ENCODE assay signal across 10 mouse cellular contexts in genomic region chr9:24777961-24778360, GRCm38 (mm10). TPM values are rescaled to one million over a fixed set of nuclear protein-coding genes. Genes with fewer than 3 reads are reported as not detected.
DNase-seq lines count a peak whose midpoint lies in the region; ATAC-seq and TF ChIP-seq lines count a peak whose summit lies in the region.
"Had no signal": no experiment of that assay in that cellular context is flagged by ENCODE, and none has a peak within 500 bp of the region (broad histone marks: within the 10 kb centered on the region; RNA-seq: fewer than 3 reads in every experiment).

No protein-coding gene starts in this region.

- H3K36me3 ChIP-seq in hindbrain, embryonic 10.5 days, result no peaks in the 10 kb centered on the region
- no peaks in the 10 kb centered on the region for H3K36me3 ChIP-seq in hindbrain, embryonic 14.5 days (replicated peaks; ENCODE audit: control insufficient read depth, insufficient read depth)
- no peaks in the 10 kb centered on the region for H3K36me3 ChIP-seq in heart, embryonic 11.5 days (ENCODE audit: control insufficient read depth, insufficient read depth, low read length)
- H3K36me3 ChIP-seq in limb, embryonic 12.5 days, result no peaks in the 10 kb centered on the region
- H3K36me3 ChIP-seq in intestine, postnatal 0 days (ENCODE audit: control insufficient read depth, insufficient read depth), result no peaks in the 10 kb centered on the region

- H3K4me1 ChIP-seq in hindbrain, embryonic 10.5 days (replicated peaks), result peaks cover 44% of the 10 kb centered on the region
- H3K4me1 ChIP-seq in hindbrain, embryonic 14.5 days (replicated peaks; ENCODE audit: control insufficient read depth, insufficient read depth, low read length), result peaks cover 14% of the 10 kb centered on the region
- peaks cover 33% of the 10 kb centered on the region for H3K4me1 ChIP-seq in heart, embryonic 11.5 days (ENCODE audit: control insufficient read depth, insufficient read depth, low read length)
- H3K4me1 ChIP-seq in limb, embryonic 12.5 days (replicated peaks), result peaks cover 25% of the 10 kb centered on the region
- H3K4me1 ChIP-seq in intestine, postnatal 0 days (replicated peaks; ENCODE audit: control insufficient read depth, insufficient read depth, low read length), result no peaks in the 10 kb centered on the region

- under 1% methylated on average over 14 of the region's 14 CpGs for WGBS in hindbrain, embryonic 10.5 days
- WGBS in hindbrain, embryonic 14.5 days, result under 1% methylated on average over 14 of the region's 14 CpGs
- WGBS in heart, embryonic 11.5 days (ENCODE audit: insufficient replicate concordance), result 1% methylated on average over 14 of the region's 14 CpGs
- WGBS in limb, embryonic 12.5 days, result under 1% methylated on average over 14 of the region's 14 CpGs
- 1% methylated on average over 14 of the region's 14 CpGs for WGBS in intestine, postnatal 0 days

- no peaks in the 10 kb centered on the region for H3K9me3 ChIP-seq in hindbrain, embryonic 10.5 days
- no peaks in the 10 kb centered on the region for H3K9me3 ChIP-seq in hindbrain, embryonic 14.5 days (ENCODE audit: control insufficient read depth, low read length)
- no peaks in the 10 kb centered on the region for H3K9me3 ChIP-seq in heart, embryonic 11.5 days (replicated peaks; ENCODE audit: control insufficient read depth, low read length)
- no peaks in the 10 kb centered on the region for H3K9me3 ChIP-seq in limb, embryonic 12.5 days
- H3K9me3 ChIP-seq in intestine, postnatal 0 days (ENCODE audit: control insufficient read depth), result no peaks in the 10 kb centered on the region

- H3K4me3 ChIP-seq in hindbrain, embryonic 10.5 days, result peak overlapping the region; percentile 29
- no peak overlapping the region for H3K4me3 ChIP-seq in hindbrain, embryonic 14.5 days (replicated peaks; ENCODE audit: low read length)
- peak overlapping the region; percentile 42 for H3K4me3 ChIP-seq in heart, embryonic 11.5 days (ENCODE audit: low read depth, low read length)
- peak overlapping the region; percentile 1; the same call in 1 of the 2 replicates for H3K4me3 ChIP-seq in limb, embryonic 12.5 days (replicated peaks)
- H3K4me3 ChIP-seq in intestine, postnatal 0 days (ENCODE audit: low read depth, low read length), result no peak overlapping the region

- H3K4me2 ChIP-seq in hindbrain, embryonic 14.5 days (replicated peaks), result no peak overlapping the region
- H3K4me2 ChIP-seq in heart, embryonic 11.5 days, result peak overlapping the region; percentile 70
- H3K4me2 ChIP-seq in limb, embryonic 12.5 days, result no peak overlapping the region
- H3K4me2 ChIP-seq in intestine, postnatal 0 days (replicated peaks; ENCODE audit: low read depth), result no peak overlapping the region

- ATAC-seq in hindbrain, embryonic 14.5 days (ENCODE audit: low FRiP score), result no peak
- ATAC-seq in heart, embryonic 11.5 days (replicated peaks; ENCODE audit: insufficient number of reproducible peaks, low FRiP score, low TSS enrichment), result no peak
- no peak for ATAC-seq in limb, embryonic 12.5 days (ENCODE audit: insufficient number of reproducible peaks, insufficient read depth, low FRiP score, low TSS enrichment, low read depth)
- ATAC-seq in intestine, postnatal 0 days, result no peak

- DNase-seq in hindbrain, embryonic 10.5 days (ENCODE audit: low spot score), result peak; percentile 60
- DNase-seq in hindbrain, embryonic 14.5 days (ENCODE audit: low spot score), result no peak
- DNase-seq in R1 (ENCODE audit: low read depth, low spot score), result peak; percentile 27
- DNase-seq in right cerebral cortex, postnatal 36 days (ENCODE audit: low spot score in 2 of 2), result no peak
- no peak for DNase-seq in T-cell, adult 2 months (ENCODE audit: low spot score)
- DNase-seq: kidney, postnatal 14 days; lung, adult 18-20 months had no signal

- H3K9ac ChIP-seq in hindbrain, embryonic 14.5 days, result no peak overlapping the region
- peak overlapping the region; percentile 71 for H3K9ac ChIP-seq in heart, embryonic 11.5 days (ENCODE audit: low read depth, low read length)
- no peak overlapping the region for H3K9ac ChIP-seq in limb, embryonic 12.5 days (replicated peaks)
- H3K9ac ChIP-seq in intestine, postnatal 0 days (ENCODE audit: low read depth, low read length), result no peak overlapping the region

- H3K27me3 ChIP-seq in hindbrain, embryonic 10.5 days (ENCODE audit: insufficient read depth, poor library complexity, severe bottlenecking), result peaks cover 100% of the 10 kb centered on the region
- H3K27me3 ChIP-seq in hindbrain, embryonic 14.5 days (ENCODE audit: control insufficient read depth, insufficient read depth, low read length), result peaks cover 99% of the 10 kb centered on the region
- H3K27me3 ChIP-seq in heart, embryonic 11.5 days (ENCODE audit: control insufficient read depth, insufficient read depth, low read length), result no peaks in the 10 kb centered on the region
- peaks cover 97% of the 10 kb centered on the region for H3K27me3 ChIP-seq in limb, embryonic 12.5 days
- H3K27me3 ChIP-seq in intestine, postnatal 0 days (replicated peaks; ENCODE audit: control insufficient read depth, insufficient read depth, low read length), result peaks cover 98% of the 10 kb centered on the region

- no peak for TF ChIP-seq CTCF in intestine, postnatal 0 days (IDR thresholded peaks at IDR 0.05; ENCODE audit: low read depth)

- H3K27ac ChIP-seq in hindbrain, embryonic 10.5 days, result no peak overlapping the region
- H3K27ac ChIP-seq in hindbrain, embryonic 14.5 days, result no peak overlapping the region
- H3K27ac ChIP-seq in heart, embryonic 11.5 days (ENCODE audit: low read depth, low read length), result peak overlapping the region; percentile 84
- H3K27ac ChIP-seq in limb, embryonic 12.5 days, result no peak overlapping the region
- H3K27ac ChIP-seq in intestine, postnatal 0 days (ENCODE audit: low read depth, low read length), result no peak overlapping the region

RNA-seq across cellular contexts. Expression of gene Tbx20, which starts 3.9 kb away (rescaled TPM):
- polyA plus RNA-seq in hindbrain, embryonic 10.5 days (2016; fragmentation: Nextera tagmentation; extraction: Ambion mirVana), result 3.3 and 4.3 TPM in 2 replicates
- polyA plus RNA-seq in hindbrain, embryonic 14.5 days (2014; fragmentation: Nextera tagmentation; extraction: Ambion mirVana), result 0.74 and 1.8 TPM in 2 replicates
- 60.0 and 80.5 TPM in 2 replicates for polyA plus RNA-seq in heart, embryonic 11.5 days (2014; fragmentation: Nextera tagmentation; extraction: Ambion mirVana)
- polyA plus RNA-seq in limb, embryonic 12.5 days (2016; fragmentation: Nextera tagmentation; extraction: Ambion mirVana), result 0.13 TPM in 1 of 2 replicates, not detected in the other
- not detected in 2 replicates for polyA plus RNA-seq in intestine, postnatal 0 days (2015; fragmentation: Nextera tagmentation; extraction: Ambion mirVana)

Comparison
In these comparisons a context has a peak if more than half of its experiments do, and no peak if none do; other contexts are left out.
1. DNase-seq: peak in hindbrain, embryonic 10.5 days (single experiment) and R1 (single experiment); none in hindbrain, embryonic 14.5 days (single experiment), right cerebral cortex, postnatal 36 days (0 of 2) and T-cell, adult 2 months (single experiment).
2. H3K4me3 ChIP-seq: peak in hindbrain, embryonic 10.5 days (single experiment), heart, embryonic 11.5 days (single experiment) and limb, embryonic 12.5 days (single experiment); none in hindbrain, embryonic 14.5 days (single experiment) and intestine, postnatal 0 days (single experiment).
3. RNA of gene Tbx20, which starts 3.9 kb away (polyA plus RNA-seq): 60.0 to 80.5 TPM in heart, embryonic 11.5 days; 3.3 to 4.3 TPM in hindbrain, embryonic 10.5 days, 0.74 to 1.8 TPM in hindbrain, embryonic 14.5 days, 0.13 TPM in limb, embryonic 12.5 days and not detected in intestine, postnatal 0 days; every median in the first group is over 10 times any median in the second.